Mouse (Mus musculus) adrenal gland, postnatal 4 days (tissue): ENCODE results near the gene Tnks1bp1. TPM values are rescaled to one million over a fixed set of nuclear protein-coding genes. Genes with fewer than 3 reads are reported as not detected.

Experiments used
- DNase-seq, 2 experiments: peaks; one replicate each; pipeline ENCODE4 v3.0.0; 2021 to 2022; ENCODE audit warnings: low spot score in 2 of 2, mixed read lengths in 2 of 2
- long read RNA-seq, 2 experiments: library from polyadenylated mRNA; stranded (forward); transcript quantifications; one replicate each; pipeline ENCODE4 v2.0.0; 2021
- total RNA-seq, 2 experiments: library from RNA; stranded (reverse); gene quantifications; 2 replicates each; pipeline ENCODE4 v1.2.3; 2021

Gene Tnks1bp1
- 100 to 1,000 TPM; 138 to 142 TPM for total RNA-seq
- long read RNA-seq, experiment 1, full-length matches to known transcripts: 3 of 23 reads
- long read RNA-seq, experiment 1, partial matches to known transcripts: 14 of 23 reads
- long read RNA-seq, experiment 1, other reads (novel, unspliced or antisense): 6 of 23 reads
- long read RNA-seq, experiment 2, full-length matches to known transcripts: 19 of 92 reads
- long read RNA-seq, experiment 2, partial matches to known transcripts: 33 of 92 reads
- long read RNA-seq, experiment 2, other reads (novel, unspliced or antisense): 40 of 92 reads

GRCm38 (mm10) chr2:85047596-85048167 is at the start of gene Tnks1bp1:
TSS of gene Tnks1bp1 (plus strand) at chr2:85048022.
- DNase-seq: peak; percentile 94 to 96

- no peak for DNase-seq
These were observed 48.2 kb upstream of the Tnks1bp1 start for GRCm38 (mm10) chr2:84999486-85000181.

- no peak for DNase-seq
These were observed 46.3 kb upstream of the Tnks1bp1 start for GRCm38 (mm10) chr2:85001497-85001896.

GRCm38 (mm10) chr2:85002575-85002974 is 45.2 kb upstream of the Tnks1bp1 start:
- no peak for DNase-seq

- DNase-seq: no peak
These were observed 43.5 kb upstream of the Tnks1bp1 start for GRCm38 (mm10) chr2:85004341-85004740.

GRCm38 (mm10) chr2:85006600-85006999 is 41.2 kb upstream of the Tnks1bp1 start:
- DNase-seq: no peak

GRCm38 (mm10) chr2:85007729-85008128 is 40.1 kb upstream of the Tnks1bp1 start:
- no peak for DNase-seq

GRCm38 (mm10) chr2:85009212-85009611 is 38.6 kb upstream of the Tnks1bp1 start:
- no peak for DNase-seq

- DNase-seq: no peak
These were observed 35.8 kb upstream of the Tnks1bp1 start for GRCm38 (mm10) chr2:85011906-85012604.

GRCm38 (mm10) chr2:85012679-85013078 is 35.1 kb upstream of the Tnks1bp1 start:
- no peak for DNase-seq

- DNase-seq: no peak
These were observed 33.8 kb upstream of the Tnks1bp1 start for GRCm38 (mm10) chr2:85013826-85014587.

- DNase-seq: no peak
These were observed 33.2 kb upstream of the Tnks1bp1 start for GRCm38 (mm10) chr2:85014588-85014982.

- no peak for DNase-seq
These were observed 25.8 kb upstream of the Tnks1bp1 start for GRCm38 (mm10) chr2:85022043-85022442.

- no peak for DNase-seq
These were observed 21.6 kb upstream of the Tnks1bp1 start for GRCm38 (mm10) chr2:85026178-85026577.

- no peak for DNase-seq
These were observed 20.5 kb upstream of the Tnks1bp1 start for GRCm38 (mm10) chr2:85027281-85027680.

GRCm38 (mm10) chr2:85029897-85030296 is 17.9 kb upstream of the Tnks1bp1 start:
- DNase-seq: no peak

- no peak for DNase-seq
These were observed 16.8 kb upstream of the Tnks1bp1 start for GRCm38 (mm10) chr2:85030989-85031388.

GRCm38 (mm10) chr2:85033121-85033520 is 14.7 kb upstream of the Tnks1bp1 start:
- no peak for DNase-seq

- DNase-seq: no peak
These were observed 13.7 kb upstream of the Tnks1bp1 start for GRCm38 (mm10) chr2:85034169-85034568.

GRCm38 (mm10) chr2:85036507-85037046 is 11.2 kb upstream of the Tnks1bp1 start:
- DNase-seq: no peak
